Mouse (Mus musculus) B cell, adult 67 days (primary cell): Measurements from ENCODE around the gene Olfr1366. TPM values are rescaled to one million over a fixed set of nuclear protein-coding genes. Genes with fewer than 3 reads are reported as not detected.

Experiments used
- total RNA-seq, 2 experiments: library from RNA; stranded (reverse); gene quantifications; 4 replicates each; pipeline ENCODE4 v1.2.4; 2023

Olfr1366 gene
- not detected for total RNA-seq

DNA sequence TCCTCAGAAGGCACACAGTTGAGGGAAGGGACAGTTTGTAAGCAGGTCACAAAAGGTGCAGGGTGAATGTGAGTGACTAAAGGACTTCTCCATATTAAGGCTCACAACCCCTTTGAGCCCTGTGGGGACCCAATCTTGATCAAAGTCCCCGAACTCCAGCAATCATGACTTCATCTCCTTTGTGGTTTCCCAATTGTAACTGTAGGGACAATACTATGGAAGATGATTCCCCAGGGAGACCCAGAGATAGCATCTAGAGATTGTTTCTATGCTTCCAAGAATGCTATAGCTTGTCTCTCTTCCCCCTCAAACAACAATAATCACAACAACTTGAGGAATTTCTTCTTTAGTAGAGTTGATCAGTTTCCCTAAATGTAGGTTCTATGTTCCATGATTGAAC is at the start of gene Olfr1366:
Gene Olfr1366 (minus strand): TSS at position 101 of the 400 bp plus-strand sequence.

GRCm38 (mm10) chr13:21581659-21582058 is 39.1 kb upstream of the Olfr1366 start, which contains the start of gene Olfr1364:
Olfr1364 (minus strand) TSS chr13:21581759.

DNA sequence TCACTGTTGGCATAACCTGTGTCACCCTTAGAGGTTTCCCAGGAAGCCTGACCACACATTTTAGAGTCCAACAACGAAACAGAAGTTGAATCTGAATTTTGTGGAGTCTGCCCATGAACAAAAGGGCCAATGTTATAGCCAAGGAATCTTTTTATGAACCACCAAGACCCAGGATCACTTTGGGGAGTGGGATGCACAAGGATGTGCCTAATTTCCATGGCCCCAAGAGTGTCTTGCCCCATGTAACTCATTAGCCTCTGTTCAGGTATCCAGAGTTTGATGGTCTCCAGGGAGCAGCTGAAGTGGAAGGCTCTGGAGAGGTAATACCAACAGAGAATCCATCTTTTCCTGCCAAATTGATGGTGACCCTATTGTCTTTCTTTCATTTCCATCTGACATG is 17.2 kb upstream of the Olfr1366 start, which contains the start of gene Olfr1535:
Gene Olfr1535 (minus strand): TSS at position 101 of the 400 bp plus-strand sequence.

DNA sequence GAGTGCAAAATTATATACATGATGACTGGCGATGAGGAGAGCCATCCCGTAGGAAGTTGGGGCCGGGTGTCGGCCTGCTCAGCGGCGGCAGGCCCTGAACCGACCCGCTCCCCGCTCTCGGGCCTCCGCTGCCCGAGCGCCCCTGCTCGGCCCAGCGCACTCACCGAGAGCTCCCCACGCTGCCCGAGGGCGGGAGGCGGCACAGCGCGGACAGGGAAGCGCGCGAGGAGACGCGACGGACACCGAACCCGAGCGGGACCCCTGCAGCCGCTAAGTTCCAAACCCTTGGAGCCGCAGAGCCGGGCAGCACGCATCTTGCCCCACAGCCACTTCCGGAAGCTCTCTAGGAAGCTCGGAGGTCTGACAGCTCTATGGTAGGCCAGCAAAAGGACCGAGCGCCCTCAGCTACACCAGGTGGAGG is 11.8 kb downstream of the Olfr1366 start, which contains the start of gene Zkscan8:
Gene Zkscan8 (minus strand): TSS at position 340 of the 421 bp plus-strand sequence.

GRCm38 (mm10) chr13:21501182-21501581 is 41.4 kb downstream of the Olfr1366 start, which contains the start of gene Gm11273:
Gm11273 (minus strand) TSS chr13:21501418.

GRCm38 (mm10) chr13:21495080-21495479 is 47.5 kb downstream of the Olfr1366 start, which contains the start of gene AK157302:
AK157302 (plus strand) TSS chr13:21495223.

Other genes starting within 250 kb of the Olfr1366 start
- not detected for gene Gpx6, start 230.7 kb downstream of the Olfr1366 start, total RNA-seq
- gene Olfr1367, start 195.9 kb downstream of the Olfr1366 start, total RNA-seq, result not detected
- 1 to 10 TPM; 3.2 to 3.6 TPM for gene Zscan12, start 180.0 kb downstream of the Olfr1366 start, total RNA-seq
- gene Zkscan3, start 140.1 kb downstream of the Olfr1366 start, total RNA-seq, result 10 to 100 TPM; 66.9 to 70.3 TPM
- gene Pgbd1, start 101.8 kb downstream of the Olfr1366 start, total RNA-seq, result under 1 TPM in 1 of 2 experiments, not detected in 1; 0.38 TPM
- gene Zscan26, start 89.1 kb downstream of the Olfr1366 start, total RNA-seq, result 10 to 100 TPM; 44.5 to 50.7 TPM
- gene Nkapl, start 74.3 kb downstream of the Olfr1366 start, total RNA-seq, result not detected
- not detected for gene Zkscan4, start 63.9 kb downstream of the Olfr1366 start, total RNA-seq
- not detected for gene Gm10065, start 63.4 kb downstream of the Olfr1366 start, total RNA-seq
- 1 to 10 TPM; 4.8 to 5.0 TPM for gene AK157302, start 47.6 kb downstream of the Olfr1366 start, total RNA-seq
- 10 to 100 TPM; 11.7 to 12.4 TPM for gene Gm11273, start 41.4 kb downstream of the Olfr1366 start, total RNA-seq
- 10 to 100 TPM; 12.2 to 23.2 TPM for gene Zkscan8, start 11.7 kb downstream of the Olfr1366 start, total RNA-seq
- gene Olfr1535, start 17.1 kb upstream of the Olfr1366 start, total RNA-seq, result not detected
- gene Olfr1364, start 39.0 kb upstream of the Olfr1366 start, total RNA-seq, result not detected
- not detected for gene Olfr1362, start 71.2 kb upstream of the Olfr1366 start, total RNA-seq
- not detected for gene Olfr11, start 99.7 kb upstream of the Olfr1366 start, total RNA-seq
- gene Olfr1361, start 120.6 kb upstream of the Olfr1366 start, total RNA-seq, result not detected
- gene Olfr1360, start 134.6 kb upstream of the Olfr1366 start, total RNA-seq, result not detected
- gene Olfr1359, start 155.3 kb upstream of the Olfr1366 start, total RNA-seq, result not detected
- 100 to 1,000 TPM; 101 to 113 TPM for gene Hist1h2bl, start 173.3 kb upstream of the Olfr1366 start, total RNA-seq
- gene Hist1h2ai, start 173.6 kb upstream of the Olfr1366 start, total RNA-seq, result 100 to 1,000 TPM; 114 to 126 TPM
- gene Hist1h3h, start 174.9 kb upstream of the Olfr1366 start, total RNA-seq, result 100 to 1,000 TPM; 156 to 168 TPM
- 10 to 100 TPM in 1 of 2 experiments, 1 to 10 TPM in 1; 7.6 to 10.7 TPM for gene Hist1h2bm, start 179.2 kb upstream of the Olfr1366 start, total RNA-seq
- gene Hist1h4j, start 192.3 kb upstream of the Olfr1366 start, total RNA-seq, result 10 to 100 TPM; 18.4 to 18.5 TPM
- 100 to 1,000 TPM; 328 to 393 TPM for gene Hist1h4k, start 207.7 kb upstream of the Olfr1366 start, total RNA-seq
- 10 to 100 TPM; 44.3 to 63.1 TPM for gene Hist1h2ak, start 211.0 kb upstream of the Olfr1366 start, total RNA-seq
- 100 to 1,000 TPM; 110 to 111 TPM for gene Hist1h2bn, start 211.3 kb upstream of the Olfr1366 start, total RNA-seq
- gene Hist1h1b, start 237.8 kb upstream of the Olfr1366 start, total RNA-seq, result 10 to 100 TPM; 75.2 to 83.5 TPM
- gene Hist1h3i, start 240.6 kb upstream of the Olfr1366 start, total RNA-seq, result 100 to 1,000 TPM; 223 to 298 TPM
- 10 to 100 TPM; 41.7 to 54.0 TPM for gene Hist1h2an, start 244.4 kb upstream of the Olfr1366 start, total RNA-seq
- gene Hist1h2bp, start 244.7 kb upstream of the Olfr1366 start, total RNA-seq, result 10 to 100 TPM; 52.4 to 61.6 TPM